Mouse (Mus musculus) lung, postnatal 14 days (tissue): ENCODE results near the gene Tbc1d9b.
A peak's percentile ranks its signal among the peaks of the same experiment; 100 is the strongest.

Experiments used
- DNase-seq: peaks from one replicate; pipeline ENCODE4 v3.0.0; 2021

Tbc1d9b gene

DNA sequence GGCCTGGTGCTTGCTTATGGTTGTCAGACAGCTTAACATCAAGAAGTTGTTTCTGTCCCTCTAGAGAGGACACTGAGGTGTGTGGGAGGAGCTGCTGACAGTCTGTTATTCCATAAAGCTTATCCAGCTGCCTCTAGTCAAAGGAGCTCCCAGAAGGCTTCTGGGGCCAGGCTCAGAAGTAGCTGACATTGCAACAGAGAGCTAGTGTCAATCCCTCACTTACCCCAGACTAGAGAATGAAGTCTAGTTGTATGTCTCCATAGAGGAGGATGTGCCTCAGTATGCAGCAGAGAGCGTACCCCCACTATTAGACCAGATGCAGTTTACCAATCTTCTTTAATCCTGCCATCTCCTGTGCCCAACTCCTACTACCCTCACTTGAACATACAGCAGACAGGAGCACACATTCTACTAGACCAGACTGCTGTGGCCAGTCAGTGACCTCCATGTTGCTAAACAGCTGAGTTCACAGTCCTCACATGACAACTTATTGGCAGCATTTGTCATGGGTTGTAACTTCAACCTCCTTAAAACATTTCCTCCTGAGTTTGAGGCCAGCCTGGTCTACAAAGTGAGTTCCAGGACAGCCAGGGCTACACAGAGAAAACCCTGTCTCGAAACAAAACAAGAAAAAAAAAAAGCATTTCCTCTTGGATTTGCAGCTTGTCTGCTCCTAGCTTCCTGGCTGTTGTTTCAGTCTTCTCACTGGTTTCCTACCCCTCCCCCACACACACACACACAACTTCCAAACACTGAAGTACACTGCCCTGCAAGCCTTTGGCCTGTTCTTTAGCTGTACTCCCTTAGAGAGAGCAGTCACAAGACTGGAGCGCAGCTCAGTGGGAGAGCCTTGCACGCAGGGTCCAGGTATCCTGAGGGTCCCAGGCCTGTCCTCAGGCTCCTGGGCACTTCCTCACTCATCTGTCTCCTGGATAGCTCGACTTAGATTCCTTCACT is 47.6 kb downstream of the Tbc1d9b start:
- no peak for DNase-seq

DNA sequence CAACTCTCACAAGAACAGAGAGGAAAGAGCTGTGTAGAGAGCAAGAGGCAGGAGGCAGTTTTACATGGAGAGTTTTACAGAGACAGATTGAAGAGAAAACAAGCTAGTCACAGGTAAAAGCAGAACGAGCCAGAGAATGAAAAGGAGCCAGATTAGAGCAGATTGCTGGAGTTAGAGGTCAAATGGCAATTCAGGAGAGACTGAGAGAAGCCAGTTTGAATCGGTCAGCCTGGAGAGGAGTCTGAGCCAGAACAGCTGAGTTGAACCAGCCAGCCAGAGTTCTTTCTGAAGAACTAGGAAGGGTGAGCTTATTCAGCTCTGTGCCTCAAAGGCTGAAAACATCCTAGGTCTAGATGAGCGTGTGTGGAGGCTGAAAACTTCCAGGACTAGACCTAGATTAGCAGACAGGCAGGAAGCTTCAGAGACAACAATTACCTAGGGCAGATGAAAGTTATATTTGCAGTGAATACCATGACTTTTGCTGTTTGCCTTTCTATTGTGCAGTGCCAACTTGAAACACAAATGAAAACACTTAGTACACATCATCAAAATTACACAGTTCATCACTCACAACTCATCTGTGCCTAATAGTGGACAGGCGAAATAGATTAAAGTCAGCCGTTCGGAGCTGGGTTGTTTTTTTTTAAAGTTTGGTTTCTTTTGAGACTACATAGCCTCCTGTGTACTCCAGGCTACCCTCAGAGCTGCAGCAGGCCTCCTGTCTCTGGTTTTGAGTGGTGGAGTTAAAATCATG is 49.5 kb downstream of the Tbc1d9b start:
- no peak for DNase-seq

DNA sequence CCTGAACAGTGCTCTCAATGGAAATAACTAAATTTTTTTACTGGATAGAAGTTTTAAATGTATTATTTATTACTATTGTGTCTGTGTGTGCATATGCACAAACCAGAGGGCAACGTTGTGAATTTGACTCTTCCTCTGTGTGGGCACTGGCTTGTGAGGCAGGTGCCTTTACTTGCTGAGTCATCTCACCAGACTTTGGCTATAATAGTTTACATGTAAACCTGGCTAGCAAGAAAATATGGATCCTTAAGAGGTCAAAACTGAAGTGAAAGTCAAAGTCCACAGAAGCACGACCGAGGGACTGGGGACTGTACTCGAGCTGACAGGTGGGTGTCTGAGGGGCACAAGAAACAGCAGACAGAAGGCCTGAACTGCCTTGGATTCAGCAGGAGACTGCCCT is 51.5 kb downstream of the Tbc1d9b start:
- no peak for DNase-seq

DNA sequence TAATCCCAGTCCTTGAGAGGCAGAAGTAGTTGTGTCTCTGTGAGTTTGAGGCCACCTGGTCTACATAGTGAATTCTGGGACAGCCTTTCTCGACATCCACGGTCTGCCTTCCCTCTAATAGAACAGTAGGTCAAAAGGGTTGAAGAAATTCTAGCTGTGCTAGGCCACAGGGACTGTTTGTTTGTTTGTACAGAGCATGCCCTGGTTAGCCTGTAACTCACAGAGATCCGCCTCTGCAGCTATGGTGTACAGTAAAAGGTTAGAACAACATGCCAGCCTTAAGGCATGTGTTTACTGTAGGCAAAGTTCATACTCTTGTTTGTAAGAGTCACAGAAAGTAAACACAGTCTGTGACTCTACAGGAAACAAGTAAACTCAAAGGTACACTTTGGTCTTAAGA is 53.6 kb downstream of the Tbc1d9b start:
- no peak for DNase-seq

DNA sequence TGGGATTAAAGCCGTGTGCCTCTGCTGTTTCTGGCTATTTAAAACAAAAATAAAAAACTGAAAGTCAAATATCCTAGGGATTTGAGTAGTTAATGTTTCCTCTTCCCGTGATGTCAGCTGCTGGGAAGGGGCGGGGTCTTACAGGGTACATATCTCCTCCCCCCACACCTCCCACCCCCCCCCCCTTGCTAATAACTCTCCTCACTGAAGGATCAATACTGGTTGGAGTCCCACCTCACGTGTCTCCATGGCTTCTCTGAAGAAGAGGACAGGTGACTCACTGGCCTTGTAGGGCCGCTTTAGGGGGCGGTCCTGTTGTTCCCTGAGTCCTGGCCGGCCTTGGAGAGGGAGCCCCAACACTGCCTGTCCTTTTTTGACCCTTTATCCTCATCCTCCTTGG is 57.5 kb downstream of the Tbc1d9b start:
- DNase-seq: no peak

DNA sequence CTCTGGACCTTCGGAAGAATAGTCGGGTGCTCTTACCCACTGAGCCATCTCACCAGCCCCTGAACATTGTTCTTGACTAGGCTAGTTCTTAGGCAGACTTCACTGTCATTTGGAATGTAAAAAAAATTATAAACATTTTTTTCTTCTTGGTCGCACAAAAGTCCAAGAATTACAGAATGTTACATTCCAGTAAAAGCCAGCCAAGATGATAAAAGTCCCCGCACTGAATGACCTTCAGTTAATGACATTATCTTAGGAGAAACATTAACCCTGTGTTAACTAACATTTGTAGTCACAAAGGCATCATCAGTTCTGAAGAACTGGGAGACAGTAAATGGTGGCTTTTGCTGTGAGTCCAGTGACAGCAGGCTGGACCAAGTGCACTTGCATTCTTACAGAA is 59.2 kb downstream of the Tbc1d9b start:
- no peak for DNase-seq

DNA sequence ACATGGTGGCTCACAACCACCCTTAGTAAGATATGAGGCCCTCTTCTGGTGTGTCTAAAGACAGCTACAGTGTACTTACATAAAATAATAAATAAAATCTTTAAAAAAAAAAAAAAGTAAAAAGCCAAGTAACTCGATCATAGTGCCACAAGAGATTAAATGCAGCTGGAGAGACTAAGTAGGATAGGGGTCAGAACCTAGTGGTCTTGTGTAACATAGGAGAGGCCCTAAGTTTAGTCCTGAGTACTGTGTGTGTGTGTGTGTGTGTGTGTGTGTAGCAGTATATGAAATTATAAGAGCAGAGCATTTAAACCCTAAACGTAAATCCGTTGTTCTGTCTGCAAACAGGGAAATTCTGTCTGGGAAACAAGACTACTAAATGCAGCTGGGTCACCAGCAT is 61.1 kb downstream of the Tbc1d9b start:
- DNase-seq: no peak

DNA sequence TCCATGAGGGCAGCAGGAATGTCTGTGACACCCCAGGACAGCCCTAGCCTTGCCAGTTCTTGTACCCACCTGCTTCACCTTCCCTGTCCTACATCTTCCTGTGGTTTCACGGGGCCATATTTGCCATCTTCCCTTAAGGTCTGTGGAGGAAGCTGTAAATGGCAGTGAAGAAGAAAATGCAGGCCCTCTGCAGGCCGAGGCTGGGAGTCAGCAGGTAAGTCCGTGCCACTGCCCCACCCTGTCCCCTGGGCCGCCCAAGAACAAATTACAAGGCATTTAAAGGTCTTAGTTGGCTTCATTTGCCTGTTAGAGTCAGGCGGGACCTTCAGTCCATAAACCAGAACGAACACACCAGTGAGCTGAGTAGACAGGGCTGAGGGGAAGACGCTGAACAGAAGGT is 62.9 kb downstream of the Tbc1d9b start:
- DNase-seq: no peak

DNA sequence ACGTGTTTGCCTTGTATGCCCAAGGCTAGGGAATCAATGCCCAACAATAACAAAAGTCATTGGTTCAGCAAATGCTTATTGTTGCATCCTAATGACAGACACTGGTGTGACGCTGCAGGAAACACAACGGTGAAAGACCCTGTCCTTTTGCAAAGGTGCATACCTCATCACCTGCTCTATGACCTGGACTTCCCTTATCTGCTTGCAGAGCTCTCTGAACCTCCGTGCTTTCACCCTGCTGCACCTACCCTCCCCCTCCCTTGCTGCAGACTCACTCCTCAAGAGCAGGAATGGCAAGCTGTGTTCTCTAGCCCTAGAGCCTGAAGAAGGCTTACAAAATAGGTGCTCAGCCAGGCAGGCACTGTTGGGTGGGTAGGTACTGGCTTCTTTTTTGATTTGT is 63.6 kb downstream of the Tbc1d9b start:
- DNase-seq: no peak

DNA sequence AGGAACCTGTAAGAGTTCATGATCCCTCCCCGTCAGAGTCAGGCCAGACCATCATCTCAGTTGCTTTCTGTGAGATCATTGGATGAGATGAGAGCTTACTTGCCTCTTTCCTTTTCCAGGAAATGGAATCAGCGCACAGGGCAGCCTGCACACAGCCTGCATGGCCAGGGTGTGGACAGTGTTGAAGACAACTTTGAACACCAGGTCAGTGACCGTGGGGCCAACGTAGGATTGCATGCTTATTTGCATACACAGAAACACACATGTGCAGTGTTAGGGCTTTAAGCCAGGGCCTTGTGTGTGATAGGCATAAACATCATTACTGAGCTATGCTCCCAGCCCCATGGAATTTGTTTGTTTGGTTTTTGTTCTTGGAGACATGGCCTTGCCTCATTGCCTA is 66.3 kb downstream of the Tbc1d9b start:
- DNase-seq: no peak

DNA sequence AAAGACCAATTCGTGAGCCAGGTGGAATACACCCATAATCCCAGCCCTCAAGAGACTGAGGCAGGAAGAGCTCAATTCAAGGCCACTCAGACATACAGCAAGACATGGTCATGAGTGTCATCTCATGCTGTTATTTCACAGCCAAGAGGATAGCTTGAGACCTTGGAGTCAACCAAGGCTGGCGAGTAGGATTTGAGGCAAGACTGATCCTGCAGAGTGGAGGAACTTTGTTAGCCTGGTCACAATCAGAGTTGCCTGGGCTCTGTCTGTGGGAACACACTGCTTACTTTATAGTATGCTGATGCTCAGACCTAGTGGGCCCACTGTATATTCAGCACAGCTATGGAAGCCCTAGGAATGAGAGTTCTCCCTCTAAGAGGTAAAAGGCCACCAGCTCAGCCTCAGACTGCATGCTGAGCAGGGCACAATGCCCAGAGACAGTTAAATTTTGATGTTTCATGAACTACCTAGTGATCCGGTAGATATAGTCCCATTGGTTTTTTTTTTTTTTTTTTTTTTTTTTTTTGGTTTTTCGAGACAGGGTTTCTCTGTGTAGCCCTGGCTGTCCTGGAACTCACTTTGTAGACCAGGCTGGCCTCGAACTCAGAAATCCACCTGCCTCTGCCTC is 67.1 kb downstream of the Tbc1d9b start:
- DNase-seq: no peak

DNA sequence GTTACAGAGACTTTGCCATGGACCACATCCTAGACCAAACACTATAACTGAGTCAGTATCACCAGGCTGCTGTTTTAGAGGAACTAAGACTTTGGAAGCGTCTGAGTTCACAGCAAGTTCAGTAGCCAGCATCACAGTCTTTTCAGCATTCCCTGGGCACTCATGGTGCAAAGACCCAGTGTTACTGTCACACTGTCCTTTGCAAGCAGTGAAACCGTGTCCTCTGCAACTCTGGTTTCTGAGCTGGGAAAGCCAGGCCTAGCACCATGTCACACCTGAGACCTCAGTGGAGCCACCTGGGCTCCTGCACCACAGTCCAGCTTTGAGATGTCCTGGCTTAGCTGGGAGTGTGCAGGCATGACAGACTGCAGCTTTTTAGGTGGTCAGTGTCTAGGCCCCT is 67.7 kb downstream of the Tbc1d9b start:
- DNase-seq: no peak

DNA sequence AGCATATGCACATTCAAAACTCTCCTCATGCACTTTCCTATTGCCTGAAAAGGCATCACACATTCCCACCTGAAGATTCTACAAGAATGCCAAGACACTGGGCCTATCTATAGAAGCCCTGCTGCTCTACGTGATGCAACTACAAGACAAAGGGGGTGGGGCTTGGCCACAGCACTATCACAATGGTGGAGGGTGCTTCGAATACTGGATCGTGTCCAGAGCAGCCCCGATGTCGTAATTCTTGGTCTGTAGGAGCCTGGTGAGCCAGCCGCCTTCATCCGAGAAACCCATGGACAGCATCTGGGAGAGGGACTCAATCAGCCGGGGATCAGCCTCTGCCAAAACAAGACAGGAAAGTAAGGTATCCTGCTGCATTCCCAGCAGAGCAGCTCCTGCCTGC is 69.4 kb downstream of the Tbc1d9b start:
- DNase-seq: peak; percentile 44

DNA sequence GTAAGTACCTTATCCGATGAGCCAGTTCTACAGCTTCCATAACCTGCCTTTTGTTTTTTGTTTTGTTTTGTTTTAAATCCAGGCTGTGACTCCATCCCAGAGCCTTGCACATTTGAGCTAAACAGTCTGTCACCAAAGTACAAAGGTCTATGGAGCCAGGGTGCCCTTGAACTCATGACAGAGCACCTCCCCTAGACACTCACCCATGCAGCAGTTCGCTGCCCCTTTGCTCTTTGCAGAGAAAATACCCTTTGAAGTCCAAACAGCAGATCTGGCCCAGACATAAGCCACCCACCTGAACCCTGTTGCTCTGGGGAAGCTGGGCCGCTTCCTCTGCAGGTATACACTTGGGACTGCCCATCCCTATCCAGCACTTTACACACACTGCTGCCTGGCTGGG is 70.4 kb downstream of the Tbc1d9b start:
- DNase-seq: no peak

DNA sequence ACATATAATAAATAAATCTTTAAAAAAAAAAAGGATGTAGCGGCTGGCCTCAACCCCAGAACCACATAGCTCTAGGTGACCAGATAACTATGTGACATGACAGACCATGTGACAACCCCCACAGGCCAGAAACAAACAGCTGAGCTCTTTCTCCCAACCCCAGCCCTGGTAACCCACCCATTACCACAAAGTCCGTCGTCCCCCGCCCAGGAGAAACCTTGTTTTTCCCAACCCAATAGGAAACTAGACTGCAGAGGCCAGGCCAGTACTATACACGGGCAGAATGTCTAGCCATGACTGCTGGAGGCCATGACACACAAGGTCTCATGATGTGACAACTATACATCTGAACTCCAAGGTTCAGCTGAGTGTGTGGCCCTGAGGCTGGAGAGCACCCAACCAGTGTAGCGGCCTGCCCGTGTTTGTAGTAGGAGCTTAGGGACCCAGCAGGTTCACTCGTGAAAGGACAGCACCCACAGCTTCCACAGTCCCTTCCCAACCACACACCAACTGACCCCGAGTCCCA is 72.2 kb downstream of the Tbc1d9b start:
- no peak for DNase-seq

DNA sequence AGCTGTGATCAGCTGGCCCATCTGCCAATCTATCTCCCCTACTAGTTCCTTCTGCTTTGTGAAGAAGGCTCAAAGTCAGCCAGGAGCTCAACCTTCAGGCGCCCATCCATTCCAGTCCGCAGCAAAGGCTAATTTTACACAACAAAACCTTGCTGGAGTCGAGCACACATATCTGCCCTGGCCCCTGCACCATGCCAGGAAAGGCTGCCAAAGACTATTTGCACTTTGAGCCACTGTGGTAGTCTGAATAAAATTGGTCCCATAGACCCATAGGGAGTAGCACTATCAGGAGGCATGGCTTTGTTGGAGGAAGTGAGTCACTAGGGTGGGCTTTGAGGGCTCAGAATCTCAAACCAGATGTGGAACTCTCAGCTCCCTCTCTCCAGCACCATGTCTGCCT is 74.2 kb downstream of the Tbc1d9b start:
- DNase-seq: no peak

DNA sequence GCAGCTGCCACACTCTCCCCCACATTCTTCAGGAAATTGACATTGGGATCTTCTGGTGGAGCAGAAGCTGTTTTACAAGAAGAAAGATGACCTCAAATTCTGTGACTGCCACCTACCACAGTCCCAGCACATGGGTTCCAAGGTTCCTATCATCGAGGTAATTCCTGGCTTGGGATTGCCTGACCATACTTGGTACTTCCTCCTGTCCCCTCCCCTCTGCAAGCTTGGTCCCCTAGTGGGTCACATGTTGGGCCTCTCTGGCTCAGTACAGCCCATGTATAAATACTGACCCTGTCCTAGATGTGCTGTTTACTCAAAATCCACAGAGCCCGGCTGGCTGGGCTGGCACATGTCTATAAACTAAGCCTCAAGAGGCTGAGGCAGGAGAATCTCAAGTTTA is 74.8 kb downstream of the Tbc1d9b start:
- no peak for DNase-seq

DNA sequence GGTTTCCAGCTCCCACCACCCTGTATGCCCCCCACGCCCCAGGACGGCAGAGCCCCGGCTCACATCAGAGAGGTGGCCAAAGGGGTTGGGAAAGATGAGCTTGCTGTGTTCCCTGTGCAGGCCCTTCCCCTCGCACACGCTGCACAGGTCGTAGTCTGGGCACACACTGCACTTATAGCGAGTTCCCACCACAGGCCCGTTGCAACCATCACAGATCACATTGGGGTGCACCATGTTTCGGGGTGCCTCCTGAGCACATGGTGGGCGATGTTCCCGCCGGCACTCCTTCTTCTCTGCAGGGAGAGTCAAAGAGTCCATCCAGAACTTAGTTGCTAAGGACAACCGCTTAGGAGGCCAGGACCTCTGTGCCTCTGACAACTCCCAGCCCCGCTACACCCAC is 76.1 kb downstream of the Tbc1d9b start:
- no peak for DNase-seq

DNA sequence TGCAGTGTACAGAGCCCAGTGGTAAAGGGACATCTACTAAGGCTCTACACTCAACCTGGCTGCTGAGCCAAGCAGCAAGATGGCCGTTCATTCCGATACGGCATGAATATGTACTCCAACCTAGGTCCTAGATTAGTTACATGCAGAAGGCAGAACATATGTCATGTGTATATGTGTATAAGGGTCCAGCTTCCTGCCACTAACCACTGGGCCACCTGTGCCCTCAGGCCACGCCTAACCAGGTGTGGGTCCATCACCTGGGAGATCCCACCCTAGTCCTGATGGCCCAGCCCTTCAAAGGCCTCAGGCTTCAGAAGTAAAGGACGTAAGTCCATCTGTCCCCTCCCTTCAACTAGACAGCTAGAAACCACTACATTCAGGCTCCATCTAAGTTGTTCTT is 76.8 kb downstream of the Tbc1d9b start:
- DNase-seq: no peak

DNA sequence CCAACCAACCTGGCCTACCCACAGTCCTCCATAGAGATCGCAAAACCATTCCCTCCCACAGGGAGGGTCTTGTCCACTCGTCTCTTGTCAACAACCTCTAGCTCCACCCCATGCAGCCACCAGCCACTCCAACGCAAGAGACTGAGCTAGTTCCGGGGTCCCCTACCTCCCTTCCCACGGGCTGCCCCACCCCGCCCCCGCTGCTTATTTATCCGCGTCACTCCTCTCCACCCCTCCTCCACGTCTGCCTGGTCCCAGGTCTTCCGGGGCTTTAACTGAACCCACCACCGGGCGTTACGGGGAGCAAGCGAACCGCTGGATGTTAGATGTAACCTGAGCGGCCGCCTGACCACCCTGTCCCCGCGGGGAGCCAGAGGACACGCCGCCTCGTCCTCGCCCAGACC is 78.9 kb downstream of the Tbc1d9b start:
- peak; percentile 93 for DNase-seq

DNA sequence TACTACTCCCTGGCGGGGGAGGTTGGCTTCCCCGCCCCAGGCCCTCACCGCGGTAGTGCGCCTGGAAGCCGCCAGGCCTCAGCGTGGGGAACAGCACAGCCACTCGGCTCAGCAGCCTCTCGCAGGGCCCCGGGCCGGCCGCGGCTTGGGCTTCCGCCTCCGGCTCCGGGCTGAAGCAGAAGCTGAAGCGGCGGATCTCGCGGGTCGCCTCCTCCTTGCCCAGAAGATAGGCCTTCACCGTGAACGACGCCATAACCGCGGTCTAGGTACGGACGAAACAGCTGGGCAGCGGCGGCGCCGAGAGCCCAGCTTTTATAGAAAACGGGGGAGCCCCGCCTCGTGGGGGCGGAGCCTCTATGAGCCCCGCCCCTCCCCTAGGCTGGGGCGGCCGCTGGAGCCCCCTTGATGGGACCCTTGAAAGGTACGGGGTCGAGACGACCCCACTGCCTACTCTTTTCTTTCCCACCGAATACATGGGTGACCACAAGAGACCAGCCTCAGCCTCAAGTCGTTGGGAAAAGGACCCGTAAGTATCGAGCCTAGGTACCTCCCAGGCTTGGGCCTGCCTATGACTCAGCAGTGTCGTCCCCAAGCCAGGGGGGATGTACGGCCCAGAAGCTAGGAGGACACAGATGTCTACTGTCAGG is 79.4 kb downstream of the Tbc1d9b start, which contains the start of the genes Sqstm1 and Mgat4b:
Gene Sqstm1, minus strand, starts transcription at position 323 of the 647 bp plus-strand sequence.
Gene Mgat4b, plus strand, starts transcription at position 386 of the 647 bp plus-strand sequence.
- peak; percentile 86 for DNase-seq

DNA sequence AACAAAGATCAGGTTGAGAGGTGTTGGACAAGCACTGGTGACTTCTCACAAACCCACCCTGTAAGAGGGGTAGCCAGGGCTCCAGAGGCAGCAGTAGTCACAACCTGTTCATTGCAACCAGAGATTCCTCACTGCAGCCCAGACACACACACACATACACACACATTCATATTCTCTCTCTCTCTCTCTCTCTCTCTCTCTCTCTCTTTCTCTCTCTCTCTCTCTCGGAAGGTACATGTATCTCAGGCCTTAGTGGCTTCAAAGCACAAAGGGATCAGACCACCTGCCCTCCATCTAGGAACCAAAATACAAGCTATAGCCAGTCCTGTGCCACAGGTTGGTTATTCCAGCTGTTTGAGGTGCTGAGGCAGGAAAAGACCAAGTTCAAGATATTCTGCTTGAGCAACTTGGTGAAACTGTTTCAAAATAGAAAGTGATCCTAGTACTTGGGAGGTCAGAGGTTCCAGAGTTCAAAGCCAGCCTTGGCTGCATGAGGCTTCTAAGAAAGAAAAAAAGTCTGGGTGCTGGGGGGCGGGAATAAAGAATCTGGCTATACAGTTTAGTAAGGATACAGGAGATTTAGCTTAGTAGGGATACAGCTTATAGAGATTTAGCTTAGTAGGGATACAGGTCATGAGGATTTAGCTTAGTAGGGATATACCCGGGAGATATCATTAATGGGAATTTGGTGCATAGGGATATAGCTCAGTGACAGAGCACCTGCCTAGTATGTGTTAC is 80.3 kb downstream of the Tbc1d9b start:
- no peak for DNase-seq
